Mouse (Mus musculus): ENCODE data around the gene Dus1l. TPM values are rescaled to one million over a fixed set of nuclear protein-coding genes. Genes with fewer than 3 reads are reported as not detected.
"Not testable (repeated sequence)": the region's sequence is repeated elsewhere in the genome, so short reads cannot be mapped to it uniquely, and the experiment has no call there.

Gene Dus1l
- total RNA-seq (2021) (10 to 100 TPM; 23.3 to 23.5 TPM), polyA plus RNA-seq (2012; rRNA removed) (20.6 and 26.4 TPM in 2 replicates)
- long read RNA-seq, partial matches to known transcripts: 24 of 51 reads
- long read RNA-seq, other reads (novel, unspliced or antisense): 27 of 51 reads

- peak; percentile 96 to 99 for DNase-seq
- Histone ChIP-seq H3K27ac (peak within 1 kb of the TSS; percentile 70), H3K4me1 (ENCODE audit: control insufficient read depth, insufficient read depth, low read length) (peaks cover 8% of the 10 kb centered on the region), H3K36me3 (ENCODE audit: control insufficient read depth, insufficient read depth, low read length) (no peaks in the 10 kb centered on the region), H3K27me3 (ENCODE audit: control insufficient read depth, insufficient read depth, low read length) (no peaks in the 10 kb centered on the region), H3K79me2 (replicated peaks; ENCODE audit: control insufficient read depth, insufficient read depth, low read length) (no peaks in the 10 kb centered on the region; the same call in 1 of the 2 replicates), H3K9ac (ENCODE audit: low read depth, low read length) (peak within 1 kb of the TSS; percentile 90), H3K4me3 (peak within 1 kb of the TSS; percentile 83)
- intact Hi-C loops (cut with DNase I): no loop called here
- WGBS: 2% methylated on average over 59 of the region's 59 CpGs
- peak; percentile 90; the same call in 1 of the 2 replicates for TF ChIP-seq EP300 (IDR thresholded peaks at IDR 0.05; ENCODE audit: insufficient read depth, low read depth, low read length)
- TF ChIP-seq CTCF (IDR thresholded peaks at IDR 0.05): 0 out of 2 replicates have a peak, but pooled peaks have one; percentile 9
- TF ChIP-seq POLR2A (IDR thresholded peaks at IDR 0.05; ENCODE audit: insufficient read depth, low read depth, low read length): peak; percentile 90
Measured at GRCm38 (mm10) chr11:120795756-120796613, at the start of gene Dus1l. Dus1l (minus strand) TSS chr11:120796403.

DNA sequence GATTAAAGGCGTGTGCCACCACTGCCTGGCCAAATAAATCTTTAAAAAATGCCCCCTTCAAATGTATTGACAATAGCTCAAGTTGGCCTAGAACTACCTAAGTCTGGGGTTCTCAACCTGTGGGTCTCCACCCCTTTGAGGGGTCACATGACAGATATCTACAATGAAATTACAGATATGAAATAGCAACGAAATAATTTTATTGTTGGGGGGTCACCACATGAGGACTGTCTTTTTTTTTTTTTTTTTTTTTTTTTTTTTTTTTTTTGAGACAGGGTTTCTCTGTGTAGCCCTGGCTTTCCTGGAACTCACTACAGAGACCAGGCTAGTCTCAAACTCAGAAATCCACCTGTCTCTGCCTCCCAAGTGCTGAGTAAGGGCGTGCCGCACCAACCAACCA lies 48.1 kb upstream of the Dus1l start:
- H3K36me3 ChIP-seq (ENCODE audit: control insufficient read depth, insufficient read depth, low read length): no peaks in the 10 kb centered on the region

DNA sequence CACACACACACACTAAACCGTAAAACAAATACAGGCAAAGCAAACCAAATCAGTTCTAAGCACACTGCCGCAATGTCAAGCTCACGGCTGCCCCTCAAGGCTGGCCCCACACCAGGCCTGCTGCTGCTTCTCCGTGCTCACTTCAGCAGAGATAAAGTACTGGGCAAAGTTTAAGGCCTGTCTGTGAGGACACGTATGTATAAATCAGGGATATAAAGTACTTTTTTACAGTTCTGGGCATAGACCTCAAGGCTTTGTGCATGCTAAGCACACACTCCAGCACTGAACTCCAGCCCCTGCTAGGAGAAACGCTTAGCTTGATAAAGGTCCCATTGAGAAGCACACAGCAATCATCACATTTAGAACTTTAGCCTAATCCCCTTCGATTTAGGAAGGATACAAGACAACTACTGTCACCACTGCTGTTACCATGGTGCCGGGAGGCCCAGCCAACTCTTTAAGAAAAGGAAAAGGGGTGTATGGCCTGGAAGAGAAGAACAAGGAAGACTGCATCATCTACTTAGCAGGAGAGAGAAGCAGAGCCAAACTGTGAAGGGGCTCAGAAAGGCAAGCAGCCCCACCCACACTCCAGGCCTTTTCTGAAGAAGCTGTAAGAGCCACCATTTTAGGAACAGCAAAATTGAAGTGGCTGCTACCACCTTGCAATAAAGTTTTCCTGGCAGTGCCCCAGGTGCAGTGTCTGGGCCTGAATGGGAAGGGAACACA lies 37.5 kb upstream of the Dus1l start:
- Histone ChIP-seq H3K36me3 (ENCODE audit: control insufficient read depth, insufficient read depth, low read length) (no peaks in the 10 kb centered on the region), H3K9ac (ENCODE audit: low read depth, low read length) (no peak overlapping the region), H3K4me1 (ENCODE audit: control insufficient read depth, insufficient read depth, low read length) (no peaks in the 10 kb centered on the region), H3K79me2 (replicated peaks; ENCODE audit: control insufficient read depth, insufficient read depth, low read length) (no peaks in the 10 kb centered on the region), H3K27ac (no peak overlapping the region), H3K27me3 (ENCODE audit: control insufficient read depth, insufficient read depth, low read length) (no peaks in the 10 kb centered on the region), H3K4me3 (no peak overlapping the region)
- WGBS: 59% methylated on average over 8 of the region's 8 CpGs
- no peak for TF ChIP-seq EP300 (IDR thresholded peaks at IDR 0.05; ENCODE audit: insufficient read depth, low read depth, low read length)
- TF ChIP-seq CTCF (IDR thresholded peaks at IDR 0.05): no peak
- TF ChIP-seq POLR2A (IDR thresholded peaks at IDR 0.05; ENCODE audit: insufficient read depth, low read depth, low read length): no peak
- DNase-seq: peak in 1 of 2 experiments; percentile 1
- intact Hi-C loops (cut with DNase I): no loop called here

More for the DNA sequence above, 48.1 kb upstream of the Dus1l start:
- Histone ChIP-seq H3K79me2 (replicated peaks; ENCODE audit: control insufficient read depth, insufficient read depth, low read length) (no peaks in the 10 kb centered on the region), H3K27me3 (ENCODE audit: control insufficient read depth, insufficient read depth, low read length) (no peaks in the 10 kb centered on the region), H3K4me3 (no peak overlapping the region), H3K4me1 (ENCODE audit: control insufficient read depth, insufficient read depth, low read length) (no peaks in the 10 kb centered on the region; the same call in 1 of the 2 replicates), H3K27ac (no peak overlapping the region), H3K9ac (ENCODE audit: low read depth, low read length) (no peak overlapping the region)
- intact Hi-C loops (cut with DNase I): no loop called here
- 92% methylated on average over 4 of the region's 4 CpGs for WGBS
- TF ChIP-seq CTCF (IDR thresholded peaks at IDR 0.05) (no peak), POLR2A (IDR thresholded peaks at IDR 0.05; ENCODE audit: insufficient read depth, low read depth, low read length) (no peak), EP300 (IDR thresholded peaks at IDR 0.05; ENCODE audit: insufficient read depth, low read depth, low read length) (no peak)
- DNase-seq: no peak

DNA sequence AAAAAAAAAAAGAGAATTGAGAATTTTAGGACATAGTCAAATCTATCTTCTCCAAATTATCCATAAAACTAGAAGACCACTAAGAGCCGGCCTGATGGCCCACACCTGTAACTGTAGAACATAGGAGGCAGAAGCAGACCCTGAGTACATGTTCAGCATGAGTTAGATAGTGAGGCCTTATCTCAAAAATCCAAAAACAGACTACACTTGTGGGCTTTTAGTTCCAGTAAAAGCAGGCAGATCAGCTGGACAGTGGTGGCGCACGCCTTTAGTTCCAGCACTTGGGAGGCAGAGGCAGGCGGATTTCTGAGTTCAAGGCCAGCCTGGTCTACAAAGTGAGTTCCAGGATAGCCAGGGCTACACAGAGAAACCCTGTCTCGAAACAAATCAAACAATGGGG lies 36.8 kb upstream of the Dus1l start:
- H3K27me3 ChIP-seq (ENCODE audit: control insufficient read depth, insufficient read depth, low read length); H3K4me3 ChIP-seq; H3K4me1 ChIP-seq (ENCODE audit: control insufficient read depth, insufficient read depth, low read length); DNase-seq; H3K27ac ChIP-seq; H3K79me2 ChIP-seq (replicated peaks; ENCODE audit: control insufficient read depth, insufficient read depth, low read length); H3K36me3 ChIP-seq (ENCODE audit: control insufficient read depth, insufficient read depth, low read length); H3K9ac ChIP-seq (ENCODE audit: low read depth, low read length); intact Hi-C loops (cut with DNase I): not testable (repeated sequence)
- WGBS: 86% methylated on average over 5 of the region's 5 CpGs

DNA sequence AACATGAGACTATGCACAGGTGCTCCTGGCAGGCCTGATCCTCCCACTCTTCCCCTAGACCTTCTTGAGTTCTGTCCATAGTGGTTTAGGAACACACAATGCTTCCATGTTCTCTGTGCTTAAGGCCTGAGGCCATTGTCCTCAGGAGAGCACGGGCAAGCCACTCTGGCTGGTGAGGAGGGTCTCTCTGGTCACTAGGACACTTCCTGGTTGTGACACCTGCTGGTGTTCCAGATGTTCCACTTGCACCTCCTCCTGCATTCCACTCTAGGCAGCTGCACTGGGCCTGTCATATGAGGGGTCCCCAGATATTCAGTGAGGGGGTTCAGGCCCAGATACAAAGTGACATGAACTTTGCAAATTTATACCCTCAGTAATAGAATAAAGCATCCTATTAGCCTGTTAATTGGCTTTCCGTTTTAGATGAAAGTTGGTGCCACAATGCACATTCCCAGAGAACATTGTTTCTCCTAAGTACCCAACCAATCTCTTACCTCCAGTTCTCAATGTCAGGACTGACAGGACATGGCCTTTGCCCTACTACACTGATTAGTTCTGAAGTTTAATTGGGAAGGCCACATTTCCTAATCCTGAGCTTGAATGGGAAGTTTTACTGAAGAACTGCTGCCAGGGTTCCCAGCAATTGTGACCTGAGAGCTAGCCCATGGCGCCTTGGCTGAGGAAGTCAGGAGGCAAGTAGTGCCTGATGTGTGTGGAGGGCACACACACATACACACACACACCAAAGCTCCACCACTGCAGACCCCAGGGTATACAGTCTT lies 35.6 kb upstream of the Dus1l start:
- 91% methylated on average over 3 of the region's 3 CpGs for WGBS

More for the DNA sequence above, 35.6 kb upstream of the Dus1l start:
- Histone ChIP-seq H3K9ac (ENCODE audit: low read depth, low read length) (no peak overlapping the region), H3K27me3 (ENCODE audit: control insufficient read depth, insufficient read depth, low read length) (no peaks in the 10 kb centered on the region), H3K36me3 (ENCODE audit: control insufficient read depth, insufficient read depth, low read length) (no peaks in the 10 kb centered on the region), H3K4me1 (ENCODE audit: control insufficient read depth, insufficient read depth, low read length) (no peaks in the 10 kb centered on the region), H3K27ac (no peak overlapping the region), H3K4me3 (no peak overlapping the region), H3K79me2 (replicated peaks; ENCODE audit: control insufficient read depth, insufficient read depth, low read length) (no peaks in the 10 kb centered on the region)
- DNase-seq: peak in 1 of 2 experiments; percentile 2
- TF ChIP-seq CTCF (IDR thresholded peaks at IDR 0.05): no peak
- no peak for TF ChIP-seq POLR2A (IDR thresholded peaks at IDR 0.05; ENCODE audit: insufficient read depth, low read depth, low read length)
- TF ChIP-seq EP300 (IDR thresholded peaks at IDR 0.05; ENCODE audit: insufficient read depth, low read depth, low read length): no peak
- intact Hi-C loops (cut with DNase I): no loop called here

Data from heart, adult 2 months (tissue).